Mouse (Mus musculus) forebrain, embryonic 11.5 days (tissue): Measurements from ENCODE around the gene Cask. TPM values are rescaled to one million over a fixed set of nuclear protein-coding genes. Genes with fewer than 3 reads are reported as not detected.
A peak's percentile ranks its signal among the peaks of the same experiment; 100 is the strongest.

ENCODE experiments used
- ATAC-seq: fragments of 200-750 bp; cut with Nextera tagmentation; replicated peaks from 2 replicates; pipeline ENCODE4 v1.8.0; 2017; ENCODE audit warnings: moderate TSS enrichment; ENCODE audit not compliant: low FRiP score
- DNase-seq: peaks from one replicate; pipeline ENCODE4 v3.0.0-alpha.2; 2017; ENCODE audit warnings: low spot score
- H3K27ac ChIP-seq: fragments of 300-500 bp; sonication (generic); 2 replicates; pipeline ENCODE4 v1.5.1; 2014; ENCODE audit warnings: low read depth, low read length
- H3K27me3 ChIP-seq: fragments of 300-500 bp; sonication (generic); 2 replicates; pipeline ENCODE4 v1.6.1; 2014; ENCODE audit warnings: mild to moderate bottlenecking, low read length, mixed read lengths; ENCODE audit not compliant: control insufficient read depth, insufficient read depth
- H3K36me3 ChIP-seq: fragments of 300-500 bp; sonication (generic); 2 replicates; pipeline ENCODE4 v1.6.1; 2014; ENCODE audit warnings: mild to moderate bottlenecking, low read length, moderate library complexity, mixed read lengths; ENCODE audit not compliant: control insufficient read depth, insufficient read depth
- H3K4me1 ChIP-seq: fragments of 300-500 bp; sonication (generic); replicated peaks from 2 replicates; pipeline ENCODE4 v1.6.1; 2014; ENCODE audit warnings: low read length, mixed read lengths; ENCODE audit not compliant: control insufficient read depth, insufficient read depth
- H3K4me2 ChIP-seq: fragments of 300-500 bp; sonication (generic); 2 replicates; pipeline ENCODE4 v1.6.1; 2014; ENCODE audit warnings: low read depth, mild to moderate bottlenecking, low read length, moderate library complexity, mixed read lengths; ENCODE audit not compliant: severe bottlenecking
- H3K4me3 ChIP-seq: fragments of 300-500 bp; sonication (generic); 2 replicates; pipeline ENCODE4 v1.5.1; 2014; ENCODE audit warnings: low read depth, low read length
- H3K9ac ChIP-seq: fragments of 300-500 bp; sonication (generic); 2 replicates; pipeline ENCODE4 v1.6.1; 2014; ENCODE audit warnings: low read length
- H3K9me3 ChIP-seq: fragments of 300-500 bp; sonication (generic); 2 replicates; pipeline ENCODE4 v1.6.1; 2016; ENCODE audit warnings: low read length, mixed read lengths; ENCODE audit not compliant: control insufficient read depth
- WGBS: fragments of 180-500 bp; shearing (Covaris S2); extraction: QIAGEN DNeasy Blood & Tissue Kit; methylation state at CpG from one replicate; pipeline ENCODE4 v1.1.7; 2014; 5-methylcytosine and 5-hydroxymethylcytosine counted together
- polyA plus RNA-seq: library from polyadenylated mRNA; unstranded; fragments of >200 nt; fragmentation: Nextera tagmentation; extraction: Ambion mirVana; gene quantifications from 2 replicates; pipeline ENCODE4 v1.2.1, GENCODE M21; 2014

Gene Cask
- polyA plus RNA-seq, 1 experiment from 2014 or later = 18.3 TPM

- Histone ChIP-seq H3K27me3 (no peaks in the 10 kb centered on the region; the same call in 1 of the 2 replicates), H3K36me3 (no peaks in the 10 kb centered on the region), H3K9me3 (no peaks in the 10 kb centered on the region), H3K27ac (no peak overlapping the region), H3K4me2 (no peak overlapping the region), H3K4me3 (no peak overlapping the region), H3K4me1 (no peaks in the 10 kb centered on the region), H3K9ac (no peak overlapping the region)
- ATAC-seq (no peak), DNase-seq (no peak)
- 65% methylated on average over 2 of the region's 2 CpGs for WGBS
Observed at GRCm38 (mm10) chrX:13513127-13513526, 338.0 kb downstream of the Cask start.

- no peak overlapping the region for H3K27ac ChIP-seq
- H3K9ac ChIP-seq = no peak overlapping the region
- ATAC-seq (no peak), DNase-seq (no peak)
- H3K9me3 ChIP-seq = no peaks in the 10 kb centered on the region; the same call in 1 of the 2 replicates
- no peaks in the 10 kb centered on the region for H3K27me3 ChIP-seq
- no peak overlapping the region for H3K4me3 ChIP-seq
- H3K4me2 ChIP-seq = no peak overlapping the region
- no peaks in the 10 kb centered on the region for H3K36me3 ChIP-seq
- WGBS = 67% methylated on average over 2 of the region's 2 CpGs
- no peaks in the 10 kb centered on the region; the same call in 1 of the 2 replicates for H3K4me1 ChIP-seq
Observed at GRCm38 (mm10) chrX:13506376-13506775, 344.8 kb downstream of the Cask start.

- 94% methylated on average over 7 of the region's 7 CpGs for WGBS
- ATAC-seq (no peak), DNase-seq (no peak)
- Histone ChIP-seq H3K4me1 (no peaks in the 10 kb centered on the region; the same call in 1 of the 2 replicates), H3K4me2 (no peak overlapping the region), H3K36me3 (no peaks in the 10 kb centered on the region), H3K27me3 (no peaks in the 10 kb centered on the region), H3K4me3 (no peak overlapping the region), H3K9me3 (no peaks in the 10 kb centered on the region; the same call in 1 of the 2 replicates), H3K9ac (no peak overlapping the region), H3K27ac (no peak overlapping the region)
Observed at GRCm38 (mm10) chrX:13504389-13504788, 346.8 kb downstream of the Cask start.

GRCm38 (mm10) chrX:13502862-13503375 lies 348.2 kb downstream of the Cask start:
- H3K36me3 ChIP-seq = no peaks in the 10 kb centered on the region
- 0 out of 2 replicates have a peak overlapping the region, but pooled peaks have one; percentile 18 for H3K27ac ChIP-seq
- H3K4me1 ChIP-seq = no peaks in the 10 kb centered on the region; the same call in 1 of the 2 replicates
- no peaks in the 10 kb centered on the region for H3K27me3 ChIP-seq
- no peak overlapping the region for H3K4me3 ChIP-seq
- DNase-seq = no peak
- H3K4me2 ChIP-seq = 0 out of 2 replicates have a peak overlapping the region, but pooled peaks have one; percentile 8
- H3K9ac ChIP-seq = no peak overlapping the region
- WGBS = 54% methylated on average over 7 of the region's 7 CpGs
- ATAC-seq = peak; percentile 36; the same call in 1 of the 2 replicates
- no peaks in the 10 kb centered on the region; the same call in 1 of the 2 replicates for H3K9me3 ChIP-seq

GRCm38 (mm10) chrX:13500284-13500683 lies 350.9 kb downstream of the Cask start:
- no peak overlapping the region for H3K9ac ChIP-seq
- no peaks in the 10 kb centered on the region for H3K27me3 ChIP-seq
- H3K4me1 ChIP-seq = no peaks in the 10 kb centered on the region; the same call in 1 of the 2 replicates
- no peak overlapping the region for H3K27ac ChIP-seq
- H3K4me2 ChIP-seq = no peak overlapping the region
- H3K4me3 ChIP-seq = no peak overlapping the region
- ATAC-seq (no peak), DNase-seq (no peak)
- 85% methylated on average over 4 of the region's 4 CpGs for WGBS
- H3K9me3 ChIP-seq = no peaks in the 10 kb centered on the region; the same call in 1 of the 2 replicates
- H3K36me3 ChIP-seq = no peaks in the 10 kb centered on the region

GRCm38 (mm10) chrX:13494892-13495703 lies 356.1 kb downstream of the Cask start:
- no peaks in the 10 kb centered on the region for H3K9me3 ChIP-seq
- no peaks in the 10 kb centered on the region for H3K27me3 ChIP-seq
- H3K4me2 ChIP-seq = no peak overlapping the region
- 82% methylated on average over 8 of the region's 8 CpGs for WGBS
- H3K4me1 ChIP-seq = no peaks in the 10 kb centered on the region
- H3K27ac ChIP-seq = no peak overlapping the region
- no peak overlapping the region for H3K9ac ChIP-seq
- H3K36me3 ChIP-seq = no peaks in the 10 kb centered on the region
- DNase-seq (no peak), ATAC-seq (no peak)
- H3K4me3 ChIP-seq = no peak overlapping the region

GRCm38 (mm10) chrX:13492922-13493321 lies 358.2 kb downstream of the Cask start:
- DNase-seq (no peak), ATAC-seq (no peak)
- H3K9me3 ChIP-seq = no peaks in the 10 kb centered on the region
- H3K9ac ChIP-seq = no peak overlapping the region
- H3K4me1 ChIP-seq = no peaks in the 10 kb centered on the region
- no peaks in the 10 kb centered on the region for H3K36me3 ChIP-seq
- no peak overlapping the region for H3K27ac ChIP-seq
- H3K27me3 ChIP-seq = no peaks in the 10 kb centered on the region
- H3K4me3 ChIP-seq = no peak overlapping the region
- H3K4me2 ChIP-seq = no peak overlapping the region

GRCm38 (mm10) chrX:13490941-13491340 lies 360.2 kb downstream of the Cask start:
- no peaks in the 10 kb centered on the region; the same call in 1 of the 2 replicates for H3K9me3 ChIP-seq
- no peak overlapping the region for H3K27ac ChIP-seq
- ATAC-seq = no peak
- H3K4me3 ChIP-seq = no peak overlapping the region
- no peaks in the 10 kb centered on the region for H3K36me3 ChIP-seq
- 80% methylated on average over 3 of the region's 3 CpGs for WGBS
- H3K4me2 ChIP-seq = no peak overlapping the region
- no peak for DNase-seq
- H3K4me1 ChIP-seq = no peaks in the 10 kb centered on the region
- H3K9ac ChIP-seq = no peak overlapping the region
- H3K27me3 ChIP-seq = no peaks in the 10 kb centered on the region
